Mouse (Mus musculus) heart, adult 2 months (tissue): ENCODE data around the gene Krt12.

ENCODE experiments used
- CTCF ChIP-seq: fragments of 200-600 bp; IDR thresholded peaks from 2 replicates; pipeline ENCODE4 v1.8.1; 2022; ENCODE audit warnings: antibody characterized with exemption, mild to moderate bottlenecking, moderate library complexity
- EP300 ChIP-seq: fragments of 200-500 bp; IDR thresholded peaks from 2 replicates; pipeline ENCODE4 v1.6.1; 2011; ENCODE audit warnings: low read depth, low read length, control low read depth; ENCODE audit not compliant: insufficient read depth

DNA sequence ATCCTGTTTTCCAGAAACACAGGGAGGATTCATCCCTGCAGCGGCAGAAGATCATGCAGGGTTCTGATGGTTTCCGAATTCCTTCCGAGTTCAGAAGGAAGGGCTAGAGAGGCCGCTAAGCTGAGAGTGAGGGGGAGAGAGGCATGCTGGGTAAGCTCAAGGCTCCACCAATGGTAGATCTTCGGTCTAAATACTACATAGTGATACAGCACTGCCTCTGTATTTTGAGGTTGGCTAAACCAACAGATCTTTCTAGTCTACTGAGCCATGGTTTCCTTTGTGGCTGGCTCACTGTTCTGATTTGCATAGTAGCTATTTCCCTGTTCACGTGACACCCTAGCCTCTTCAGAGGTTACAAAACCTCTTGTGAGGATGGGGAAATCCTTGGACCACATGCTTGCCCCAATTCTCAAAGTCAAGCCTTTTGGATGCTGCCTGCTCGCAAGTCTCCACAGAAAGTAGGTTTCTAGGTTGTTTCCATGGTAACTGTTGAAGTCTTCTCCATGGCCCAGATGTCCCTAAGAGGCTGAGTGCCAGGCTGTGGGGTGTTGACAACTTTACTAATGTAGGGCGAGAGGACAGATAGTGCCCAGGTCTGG lies 52.1 kb downstream of the Krt12 start:
- TF ChIP-seq CTCF = no peak
- TF ChIP-seq EP300 = no peak
